Mouse (Mus musculus) heart, adult 2 months (tissue): ENCODE results near the gene Ippk.

Source experiments
- CTCF ChIP-seq: fragments of 200-600 bp; IDR thresholded peaks from 2 replicates; pipeline ENCODE4 v1.8.1; 2022; ENCODE audit warnings: antibody characterized with exemption, mild to moderate bottlenecking, moderate library complexity
- POLR2A ChIP-seq: fragments of 200-500 bp; IDR thresholded peaks from 2 replicates; pipeline ENCODE4 v1.6.1; 2011; ENCODE audit warnings: mild to moderate bottlenecking, low read depth, low read length, control low read depth; ENCODE audit not compliant: insufficient read depth

- TF ChIP-seq POLR2A (no peak), CTCF (no peak)
These were observed 5.7 kb downstream of the Ippk start for GRCm38 (mm10) chr13:49426736-49427135.
